Mouse (Mus musculus) CD8-positive naive resting alpha-beta T cell, adult 57 days (primary cell): Measurements from ENCODE around the gene Rnf187. TPM values are rescaled to one million over a fixed set of nuclear protein-coding genes. Genes with fewer than 3 reads are reported as not detected.

ENCODE experiments used
- total RNA-seq: library from RNA; stranded (reverse); gene quantifications from one replicate; pipeline ENCODE4 v1.2.4, GENCODE M21; 2023

The Rnf187 gene
- total RNA-seq: 120 TPM

DNA sequence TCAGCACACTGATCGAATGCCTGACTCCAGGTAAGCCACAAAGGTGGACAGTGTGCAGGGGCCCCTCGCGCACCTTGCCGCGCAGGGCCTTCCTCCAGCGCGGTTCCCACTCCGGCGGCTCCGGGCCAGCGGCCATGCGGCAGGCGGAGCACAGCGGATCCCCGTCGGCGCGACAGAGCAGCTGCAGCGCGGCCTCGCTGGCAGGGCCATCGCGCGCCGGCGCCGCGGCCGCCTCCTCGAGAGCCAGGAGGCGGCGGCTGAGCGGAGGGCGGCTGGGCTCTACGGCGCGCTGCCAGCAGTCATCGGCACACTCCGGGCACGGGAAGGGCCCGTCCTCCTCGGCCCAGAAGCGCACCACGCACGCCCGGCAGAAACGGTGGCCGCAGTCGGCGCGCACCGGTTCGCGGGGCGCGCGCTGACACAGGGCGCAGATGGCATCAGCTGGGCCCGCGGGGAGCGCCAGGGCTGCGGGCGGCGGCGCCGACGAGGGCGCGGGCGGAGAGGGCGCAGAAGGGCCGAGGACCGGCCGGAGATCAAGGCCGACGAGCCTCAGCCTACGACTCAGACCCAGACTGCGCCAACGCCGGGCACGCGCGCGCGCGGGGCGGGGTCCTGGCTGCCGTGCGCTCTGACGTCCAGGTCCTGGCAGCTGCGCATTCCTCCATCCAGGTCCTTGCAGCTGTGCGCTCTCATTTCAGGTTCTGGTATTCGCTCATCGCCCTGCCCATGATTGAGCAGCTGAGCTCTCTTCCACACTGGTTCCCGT lies at the start of gene Rnf187:
Rnf187 (minus strand) TSS at position 595 of the 766 bp plus-strand sequence.

DNA sequence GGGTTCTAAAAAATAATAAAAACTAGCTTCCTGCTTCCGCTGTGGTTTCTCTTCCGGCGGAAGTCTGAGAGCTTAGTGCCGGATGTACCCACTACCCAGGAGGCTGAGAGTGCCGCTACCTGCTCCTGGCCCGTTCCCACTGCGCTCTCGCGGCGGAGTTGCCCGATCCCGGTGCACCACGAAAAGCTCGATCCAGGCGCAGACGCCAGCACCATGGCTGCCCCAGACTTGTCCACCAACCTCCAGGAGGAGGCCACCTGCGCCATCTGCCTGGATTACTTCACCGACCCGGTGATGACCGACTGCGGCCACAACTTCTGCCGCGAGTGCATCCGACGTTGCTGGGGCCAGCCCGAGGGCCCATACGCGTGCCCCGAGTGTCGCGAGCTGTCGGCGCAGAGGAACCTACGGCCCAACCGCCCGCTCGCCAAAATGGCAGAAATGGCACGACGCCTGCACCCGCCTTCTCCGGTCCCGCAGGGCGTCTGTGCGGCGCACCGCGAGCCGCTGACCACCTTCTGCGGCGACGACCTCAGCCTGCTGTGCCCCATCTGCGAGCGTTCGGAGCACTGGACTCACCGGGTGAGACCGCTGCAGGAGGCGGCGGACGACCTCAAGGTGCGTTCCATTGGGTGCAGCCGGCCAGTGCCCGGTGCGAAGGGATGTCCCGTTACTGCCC lies 39.5 kb upstream of the Rnf187 start, which contains the start of gene Trim11:
Trim11 (plus strand) TSS at position 67 of the 679 bp plus-strand sequence.

GRCm38 (mm10) chr11:58954420-58955142 lies 15.9 kb upstream of the Rnf187 start, which contains the start of the genes Hist3h2a and Trim17:
Hist3h2a (plus strand) TSS chr11:58954685.
Trim17 (plus strand) TSS chr11:58954685.

GRCm38 (mm10) chr11:58948542-58949479 lies 10.1 kb upstream of the Rnf187 start, which contains the start of gene Hist3h2ba:
Hist3h2ba (plus strand) TSS chr11:58948920.

DNA sequence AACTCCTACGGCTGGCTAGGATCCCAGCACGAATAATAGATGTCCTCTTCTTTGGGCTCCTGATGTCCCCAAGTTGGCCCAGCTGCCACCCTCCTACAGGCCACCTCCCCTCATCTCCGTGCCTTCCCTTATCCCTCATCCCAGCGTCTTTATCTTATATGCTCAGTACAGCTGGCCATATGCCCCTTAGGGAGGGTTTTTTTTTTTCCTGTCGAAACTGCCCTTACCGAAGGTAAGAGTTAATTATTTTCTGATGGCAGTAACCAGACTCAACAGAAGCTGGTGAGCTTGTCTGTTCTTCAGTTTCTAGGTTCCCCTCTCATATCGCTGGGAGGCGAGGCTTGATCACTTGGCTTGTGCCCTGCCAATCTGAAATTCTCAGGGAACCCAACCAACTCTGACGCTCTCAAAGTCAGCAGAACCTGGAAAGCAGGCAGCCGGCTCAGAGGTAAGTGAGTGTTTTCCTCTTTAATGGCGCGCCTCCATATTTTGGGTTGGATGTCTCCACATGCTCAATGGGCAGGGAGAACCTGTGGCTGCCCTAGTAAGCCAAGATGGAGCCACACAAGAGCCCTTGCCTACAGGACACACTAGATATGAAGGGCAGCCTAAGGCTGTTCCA lies 20.9 kb downstream of the Rnf187 start, which contains the start of gene Btnl10:
Btnl10 (plus strand) TSS at position 164 of the 622 bp plus-strand sequence.

DNA sequence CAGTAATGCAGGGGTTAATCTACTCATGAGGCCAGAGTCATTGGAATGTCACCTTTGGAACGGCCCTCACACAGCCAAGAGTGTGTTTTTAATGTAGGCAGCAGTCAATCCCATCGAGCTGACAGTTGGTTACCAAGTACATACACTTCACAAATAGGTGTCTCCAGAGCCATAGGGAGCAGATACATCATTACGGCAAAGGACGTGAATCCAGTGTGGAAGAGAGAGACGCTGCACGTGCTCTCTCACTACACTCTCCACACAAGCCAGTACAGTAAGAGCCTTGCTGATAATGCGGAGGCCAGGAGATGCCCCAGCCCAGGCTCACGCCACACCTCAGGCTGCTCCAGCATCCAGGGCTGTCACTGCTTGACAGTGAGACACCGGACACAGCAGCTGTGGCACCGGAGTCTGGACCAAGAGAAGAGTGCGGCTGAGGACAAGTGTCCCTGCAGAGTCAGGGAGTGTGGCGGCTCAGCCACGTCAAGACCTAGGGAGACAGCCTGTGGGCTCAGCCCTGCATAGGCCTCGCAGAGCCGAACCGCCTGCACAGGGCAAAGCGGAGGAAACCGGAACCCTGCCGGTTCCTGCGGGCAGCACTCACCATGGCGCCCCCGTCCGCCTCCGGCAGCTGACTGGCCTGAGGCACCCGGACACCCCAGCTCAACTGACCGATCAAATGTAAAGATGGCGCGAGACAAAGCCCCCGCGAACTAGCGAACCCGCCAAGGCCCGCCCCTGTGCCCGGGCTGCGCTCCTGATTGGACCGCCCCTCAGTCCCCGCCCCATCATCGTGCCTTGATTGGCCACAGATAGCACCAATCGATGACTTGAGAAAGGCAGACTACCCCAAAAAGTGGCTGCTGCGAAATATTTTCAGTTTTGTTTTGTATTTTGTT lies 35.0 kb downstream of the Rnf187 start, which contains the start of gene Zfp39:
Zfp39 (minus strand) TSS at position 715 of the 899 bp plus-strand sequence.

Other genes with a start within 250 kb of the Rnf187 start
- not detected for gene Olfr319, start 239.8 kb downstream of the Rnf187 start, total RNA-seq
- 0.43 TPM for gene Olfr318, start 214.9 kb downstream of the Rnf187 start, total RNA-seq
- gene Olfr317, start 199.7 kb downstream of the Rnf187 start, total RNA-seq: not detected
- gene Olfr316, start 186.2 kb downstream of the Rnf187 start, total RNA-seq: not detected
- gene Olfr315, start 165.7 kb downstream of the Rnf187 start, total RNA-seq: not detected
- gene Olfr314, start 156.0 kb downstream of the Rnf187 start, total RNA-seq: not detected
- gene Fam183b, start 137.0 kb downstream of the Rnf187 start, total RNA-seq: not detected
- gene Olfr313, start 123.9 kb downstream of the Rnf187 start, total RNA-seq: not detected
- gene Olfr312, start 109.7 kb downstream of the Rnf187 start, total RNA-seq: not detected
- gene Olfr311, start 99.7 kb downstream of the Rnf187 start, total RNA-seq: not detected
- 8.2 TPM for gene Gm12258, start 91.8 kb downstream of the Rnf187 start, total RNA-seq
- 12.2 TPM for gene 2810021J22Rik, start 71.7 kb downstream of the Rnf187 start, total RNA-seq
- gene Zfp39, start 34.7 kb downstream of the Rnf187 start, total RNA-seq: 11.7 TPM
- not detected for gene Btnl10, start 21.0 kb downstream of the Rnf187 start, total RNA-seq
- gene Hist3h2ba, start 10.0 kb upstream of the Rnf187 start, total RNA-seq: 11.3 TPM
- 40.1 TPM for gene Hist3h2a, start 15.8 kb upstream of the Rnf187 start, total RNA-seq
- gene Trim17, start 15.8 kb upstream of the Rnf187 start, total RNA-seq: 0.28 TPM
- gene Trim11, start 39.2 kb upstream of the Rnf187 start, total RNA-seq: 64.9 TPM
- 0.31 TPM for gene Obscn, start 197.5 kb upstream of the Rnf187 start, total RNA-seq
- gene Iba57, start 224.8 kb upstream of the Rnf187 start, total RNA-seq: 38.2 TPM
- not detected for gene Gjc2, start 244.3 kb upstream of the Rnf187 start, total RNA-seq